ENCODE assay signal across 9 mouse cellular contexts in the genomic region with DNA sequence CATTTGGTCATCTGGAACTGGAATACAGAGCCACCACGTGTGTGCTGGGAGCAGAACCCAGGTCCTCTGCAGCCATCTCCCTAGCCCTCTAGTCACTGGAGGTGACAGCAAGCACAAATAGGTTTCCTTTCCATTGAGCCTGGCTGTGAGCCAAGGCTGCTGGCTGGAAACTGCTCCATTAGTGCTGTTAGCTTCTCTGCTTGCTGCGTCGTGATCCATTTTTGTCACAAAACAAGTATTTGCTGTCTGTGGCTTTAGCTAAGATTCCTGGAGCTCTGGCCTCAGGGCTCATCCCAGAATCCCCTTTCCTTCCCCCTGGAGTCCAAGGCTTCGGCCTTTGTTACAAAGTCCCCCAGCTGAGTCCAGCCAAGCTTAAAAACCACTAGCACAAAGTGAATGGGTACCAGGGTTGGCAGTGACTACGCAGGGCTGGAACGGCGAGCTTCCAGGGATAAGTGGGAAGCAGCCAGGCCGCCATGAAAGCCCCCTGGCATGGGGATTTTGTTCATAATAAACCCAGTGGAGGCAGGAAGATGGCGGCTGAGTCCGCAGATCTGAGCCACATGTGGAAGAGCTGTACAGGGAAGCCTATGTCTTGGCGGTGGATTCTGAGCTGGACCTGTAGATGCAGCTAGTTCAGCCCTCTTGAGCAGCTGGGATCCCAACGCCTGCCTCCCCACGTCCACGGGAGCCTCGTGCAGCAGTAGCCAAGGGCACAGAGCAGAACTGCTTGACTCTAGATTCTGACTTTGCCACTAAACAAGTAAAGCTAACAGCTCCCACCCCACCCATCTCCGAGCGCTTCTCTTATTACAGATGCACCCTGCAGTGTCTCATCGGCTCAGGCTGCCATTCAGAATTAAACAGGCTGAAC. TPM values are rescaled to one million over a fixed set of nuclear protein-coding genes. Genes with fewer than 3 reads are reported as not detected.
DNase-seq lines count a peak whose midpoint lies in the region; ATAC-seq and TF ChIP-seq lines count a peak whose summit lies in the region.
"Had no signal": no experiment of that assay in that cellular context is flagged by ENCODE, and none has a peak within 500 bp of the region (broad histone marks: within the 10 kb centered on the region; RNA-seq: fewer than 3 reads in every experiment).

No protein-coding gene starts in this region.

- DNase-seq in layer of hippocampus, adult 2 months (ENCODE audit: low spot score in 2 of 2): peak in 1 of 2 experiments; percentile 41
- no peak for DNase-seq in layer of hippocampus, adult 9-10 months (ENCODE audit: low spot score)
- DNase-seq in Patski (ENCODE audit: low read depth, low spot score) (peak; percentile 89), liver (no peak)
- DNase-seq in kidney, postnatal 4 days: peak; percentile 49 to 60
- DNase-seq in ovary, adult 18-20 months (ENCODE audit: low spot score): no peak
- DNase-seq in gastrocnemius, postnatal 4 days (ENCODE audit: low spot score in 2 of 2): no peak

- no peak for TF ChIP-seq CTCF in layer of hippocampus, adult 2 months (conservative IDR thresholded peaks at IDR 0.05)
- TF ChIP-seq CTCF in Patski (IDR thresholded peaks at IDR 0.05): no peak

- H3K9me3 ChIP-seq in heart, embryonic 15.5 days (replicated peaks): no peaks in the 10 kb centered on the region

- POLR2A ChIA-PET in Patski (lab: Charles Lee): interaction anchor here (1.0 to 1.4 kb wide), 2 partner anchors 11 to 15 kb away, joined by 4 to 7 read pairs; no protein-coding TSS in a partner anchor

- H3K9ac ChIP-seq in heart, embryonic 15.5 days: no peak overlapping the region

- in situ Hi-C loops in Patski (cut with MboI; ENCODE audit: low pct_unique_long_range_greater_than_20kb): no loop called here

- 56% methylated on average over 18 of the region's 18 CpGs for WGBS in heart, embryonic 15.5 days

- CTCF ChIA-PET in Patski (lab: Charles Lee): interaction anchor here (1.6 to 2.2 kb wide), 2 partner anchors 10 to 11 kb away, joined by 3 to 8 read pairs; no protein-coding TSS in a partner anchor

- peak; percentile 75 for ATAC-seq in Patski
- ATAC-seq in heart, embryonic 15.5 days (replicated peaks; ENCODE audit: insufficient number of reproducible peaks, insufficient read depth, low FRiP score, low read depth): no peak

- H3K27ac ChIP-seq in layer of hippocampus, adult 2 months: peak overlapping the region; percentile 85
- H3K27ac ChIP-seq in heart, embryonic 15.5 days: peak overlapping the region; percentile 57

- H3K4me1 ChIP-seq in heart, embryonic 15.5 days (replicated peaks): peaks cover 23% of the 10 kb centered on the region

- H3K27me3 ChIP-seq in Patski: no peaks in the 10 kb centered on the region
- H3K27me3 ChIP-seq in heart, embryonic 15.5 days: no peaks in the 10 kb centered on the region

- peaks cover 59% of the 10 kb centered on the region for H3K36me3 ChIP-seq in heart, embryonic 15.5 days

- no peak overlapping the region for H3K4me3 ChIP-seq in layer of hippocampus, adult 2 months
- H3K4me3 ChIP-seq in heart, embryonic 15.5 days: no peak overlapping the region

- no peak overlapping the region for H3K4me2 ChIP-seq in heart, embryonic 15.5 days

RNA-seq across cellular contexts. Expression of a gene that starts 14.3 kb away (rescaled TPM):
- total RNA-seq in layer of hippocampus, adult 2 months (2021): 100 to 1,000 TPM; 416 to 423 TPM
- 47.1 TPM for polyA plus RNA-seq in Patski (2021)
- polyA plus RNA-seq in heart, embryonic 15.5 days (2015; fragmentation: Nextera tagmentation; extraction: Ambion mirVana): 1,686 and 1,690 TPM in 2 replicates
- total RNA-seq in gastrocnemius, postnatal 4 days (2021): 100 to 1,000 TPM; 479 to 529 TPM

RNA-seq across cellular contexts. Expression of a gene that starts 30.7 kb away (rescaled TPM):
- total RNA-seq in layer of hippocampus, adult 2 months (2021): 100 to 1,000 TPM; 144 to 153 TPM
- polyA plus RNA-seq in Patski (2021): 155 TPM
- 17.6 and 26.1 TPM in 2 replicates for polyA plus RNA-seq in heart, embryonic 15.5 days (2015; fragmentation: Nextera tagmentation; extraction: Ambion mirVana)
- total RNA-seq in gastrocnemius, postnatal 4 days (2021): 10 to 100 TPM; 68.1 to 70.3 TPM

RNA-seq across cellular contexts. Expression of a gene that starts 49.7 kb away (rescaled TPM):
- total RNA-seq in layer of hippocampus, adult 2 months (2021): not detected
- not detected for polyA plus RNA-seq in Patski (2021)
- polyA plus RNA-seq in heart, embryonic 15.5 days (2015; fragmentation: Nextera tagmentation; extraction: Ambion mirVana): not detected in 2 replicates
- total RNA-seq in gastrocnemius, postnatal 4 days (2021): under 1 TPM in 1 of 2 experiments, not detected in 1; 0.27 TPM
- polyA plus RNA-seq: small intestine, adult 2 months had no signal

Comparison
In these comparisons a context has a peak if more than half of its experiments do, and no peak if none do; other contexts are left out.
1. DNase-seq: peak in Patski (single experiment) and kidney, postnatal 4 days (2 of 2); none in layer of hippocampus, adult 9-10 months (single experiment), ovary, adult 18-20 months (single experiment), gastrocnemius, postnatal 4 days (0 of 2) and liver (single experiment).